Mouse (Mus musculus) heart, embryonic 13.5 days (tissue): ENCODE measurements at regions not wholly inside any gene's neighbourhood (a gene's known extent, or its start where the extent isn't known, plus 50 kb on each side); places are given as distances from the start of the nearest gene placed in this dataset.

Source experiments
- ATAC-seq: fragments of 200-750 bp; cut with Nextera tagmentation; 2 replicates; pipeline ENCODE4 v1.8.0; 2017; ENCODE audit warnings: moderate TSS enrichment; ENCODE audit not compliant: insufficient number of reproducible peaks, low FRiP score, low TSS enrichment; ENCODE audit errors: extremely low read depth
- H3K27ac ChIP-seq: fragments of 300-500 bp; sonication (generic); replicated peaks from 2 replicates; pipeline ENCODE4 v1.5.1; 2015; ENCODE audit warnings: moderate library complexity, mild to moderate bottlenecking, inconsistent platforms
- H3K27me3 ChIP-seq: fragments of 300-500 bp; sonication (generic); replicated peaks from 2 replicates; pipeline ENCODE4 v1.6.1; 2015; ENCODE audit warnings: mild to moderate bottlenecking, inconsistent platforms
- H3K36me3 ChIP-seq: fragments of 300-500 bp; sonication (generic); 2 replicates; pipeline ENCODE4 v1.6.1; 2015; ENCODE audit warnings: mild to moderate bottlenecking, inconsistent platforms
- H3K4me1 ChIP-seq: fragments of 300-500 bp; sonication (generic); 2 replicates; pipeline ENCODE4 v1.6.1; 2015; ENCODE audit warnings: inconsistent platforms
- H3K4me2 ChIP-seq: fragments of 300-500 bp; sonication (generic); 2 replicates; pipeline ENCODE4 v1.6.1; 2015; ENCODE audit warnings: inconsistent platforms, mild to moderate bottlenecking, moderate library complexity
- H3K4me3 ChIP-seq: fragments of 300-500 bp; sonication (generic); 2 replicates; pipeline ENCODE4 v1.5.1; 2015; ENCODE audit warnings: moderate library complexity, mild to moderate bottlenecking, inconsistent platforms
- H3K9ac ChIP-seq: fragments of 300-500 bp; sonication (generic); 2 replicates; pipeline ENCODE4 v1.6.1; 2015; ENCODE audit warnings: inconsistent platforms, mild to moderate bottlenecking, moderate library complexity
- H3K9me3 ChIP-seq: fragments of 300-500 bp; sonication (generic); 2 replicates; pipeline ENCODE4 v1.6.1; 2016; ENCODE audit warnings: inconsistent platforms
- WGBS: fragments of 180-500 bp; shearing (Covaris S2); methylation state at CpG from one replicate; pipeline ENCODE4 v1.1.7; 2015; ENCODE audit warnings: mixed read lengths; 5-methylcytosine and 5-hydroxymethylcytosine counted together

GRCm38 (mm10) chr1:71971943-71972342, 240.2 kb downstream of the Mreg start:
- no peaks in the 10 kb centered on the region for H3K4me1 ChIP-seq
- no peak overlapping the region for H3K4me3 ChIP-seq
- ATAC-seq: no peak
- H3K27me3 ChIP-seq: no peaks in the 10 kb centered on the region
- no peaks in the 10 kb centered on the region for H3K9me3 ChIP-seq
- no peak overlapping the region for H3K9ac ChIP-seq
- H3K27ac ChIP-seq: no peak overlapping the region
- WGBS: 80% methylated on average over 6 of the region's 6 CpGs
- no peaks in the 10 kb centered on the region for H3K36me3 ChIP-seq
- no peak overlapping the region for H3K4me2 ChIP-seq

- Histone ChIP-seq H3K27ac (no peak overlapping the region), H3K4me2 (no peak overlapping the region), H3K36me3 (no peaks in the 10 kb centered on the region), H3K4me1 (no peaks in the 10 kb centered on the region), H3K9me3 (no peaks in the 10 kb centered on the region), H3K9ac (no peak overlapping the region), H3K27me3 (no peaks in the 10 kb centered on the region), H3K4me3 (no peak overlapping the region)
- no peak for ATAC-seq
- 74% methylated on average over 2 of the region's 2 CpGs for WGBS
Measured at GRCm38 (mm10) chr1:71970771-71971170, 241.3 kb downstream of the Mreg start.

- no peak for ATAC-seq
- H3K36me3 ChIP-seq: no peaks in the 10 kb centered on the region
- no peak overlapping the region for H3K9ac ChIP-seq
- no peaks in the 10 kb centered on the region for H3K9me3 ChIP-seq
- 85% methylated on average over 6 of the region's 6 CpGs for WGBS
- no peak overlapping the region for H3K4me2 ChIP-seq
- H3K27ac ChIP-seq: no peak overlapping the region
- no peak overlapping the region for H3K4me3 ChIP-seq
- H3K4me1 ChIP-seq: no peaks in the 10 kb centered on the region
- no peaks in the 10 kb centered on the region for H3K27me3 ChIP-seq
Measured at GRCm38 (mm10) chr1:71967574-71968104, 244.5 kb downstream of the Mreg start.

- Histone ChIP-seq H3K27me3 (no peaks in the 10 kb centered on the region), H3K36me3 (no peaks in the 10 kb centered on the region), H3K9ac (no peak overlapping the region), H3K9me3 (no peaks in the 10 kb centered on the region), H3K4me3 (no peak overlapping the region), H3K4me1 (no peaks in the 10 kb centered on the region), H3K4me2 (no peak overlapping the region), H3K27ac (no peak overlapping the region)
- 81% methylated on average over 4 of the region's 4 CpGs for WGBS
- no peak for ATAC-seq
Measured at GRCm38 (mm10) chr1:71964450-71965126, 247.5 kb downstream of the Mreg start.

GRCm38 (mm10) chr1:71956940-71957339, 255.2 kb downstream of the Mreg start:
- WGBS: 59% methylated on average over 3 of the region's 3 CpGs
- Histone ChIP-seq H3K9me3 (no peaks in the 10 kb centered on the region), H3K9ac (no peak overlapping the region), H3K4me1 (peaks cover 17% of the 10 kb centered on the region), H3K36me3 (no peaks in the 10 kb centered on the region), H3K4me2 (no peak overlapping the region), H3K4me3 (no peak overlapping the region), H3K27ac (0 out of 2 replicates have a peak overlapping the region, but pooled peaks have one; percentile 5), H3K27me3 (no peaks in the 10 kb centered on the region)
- ATAC-seq: no peak

- ATAC-seq: no peak
- Histone ChIP-seq H3K4me1 (peaks cover 17% of the 10 kb centered on the region), H3K27me3 (no peaks in the 10 kb centered on the region)
Measured at GRCm38 (mm10) chr1:71955331-71955730, 256.8 kb downstream of the Mreg start.

GRCm38 (mm10) chr1:71953292-71953691, 258.8 kb downstream of the Mreg start:
- H3K4me3 ChIP-seq: no peak overlapping the region
- H3K36me3 ChIP-seq: no peaks in the 10 kb centered on the region
- H3K9me3 ChIP-seq: no peaks in the 10 kb centered on the region
- WGBS: 57% methylated on average over 6 of the region's 6 CpGs
- no peak overlapping the region for H3K4me2 ChIP-seq
- no peak overlapping the region for H3K27ac ChIP-seq
- no peak for ATAC-seq
- H3K4me1 ChIP-seq: peaks cover 17% of the 10 kb centered on the region
- no peaks in the 10 kb centered on the region for H3K27me3 ChIP-seq
- no peak overlapping the region for H3K9ac ChIP-seq

More at GRCm38 (mm10) chr1:71955331-71955730, 256.8 kb downstream of the Mreg start:
- Histone ChIP-seq H3K36me3 (no peaks in the 10 kb centered on the region), H3K4me3 (no peak overlapping the region), H3K9ac (no peak overlapping the region), H3K27ac (no peak overlapping the region), H3K4me2 (no peak overlapping the region), H3K9me3 (no peaks in the 10 kb centered on the region)

GRCm38 (mm10) chr1:71949549-71949948, 262.6 kb downstream of the Mreg start:
- Histone ChIP-seq H3K27ac (no peak overlapping the region), H3K27me3 (no peaks in the 10 kb centered on the region), H3K4me1 (peaks cover 17% of the 10 kb centered on the region), H3K36me3 (no peaks in the 10 kb centered on the region), H3K4me3 (no peak overlapping the region), H3K4me2 (no peak overlapping the region), H3K9ac (no peak overlapping the region), H3K9me3 (no peaks in the 10 kb centered on the region)
- ATAC-seq: no peak
- 77% methylated on average over 7 of the region's 7 CpGs for WGBS

GRCm38 (mm10) chr1:71948686-71949085, 263.4 kb downstream of the Mreg start:
- no peak for ATAC-seq
- Histone ChIP-seq H3K4me2 (no peak overlapping the region), H3K9me3 (no peaks in the 10 kb centered on the region), H3K36me3 (no peaks in the 10 kb centered on the region), H3K27me3 (no peaks in the 10 kb centered on the region), H3K4me3 (no peak overlapping the region), H3K4me1 (peaks cover 13% of the 10 kb centered on the region), H3K27ac (no peak overlapping the region), H3K9ac (no peak overlapping the region)
- WGBS: 89% methylated on average over 4 of the region's 4 CpGs

- no peak overlapping the region for H3K9ac ChIP-seq
- H3K27me3 ChIP-seq: no peaks in the 10 kb centered on the region
- no peaks in the 10 kb centered on the region for H3K36me3 ChIP-seq
- H3K4me3 ChIP-seq: no peak overlapping the region
- H3K27ac ChIP-seq: no peak overlapping the region
- H3K4me1 ChIP-seq: peaks cover 2% of the 10 kb centered on the region; the same call in 1 of the 2 replicates
- ATAC-seq: no peak
- H3K9me3 ChIP-seq: no peaks in the 10 kb centered on the region
- WGBS: 90% methylated on average over 2 of the region's 2 CpGs
- no peak overlapping the region for H3K4me2 ChIP-seq
Measured at GRCm38 (mm10) chr1:71947506-71947905, 264.6 kb downstream of the Mreg start.

GRCm38 (mm10) chr1:71946911-71947310, 265.2 kb downstream of the Mreg start:
- Histone ChIP-seq H3K27me3 (no peaks in the 10 kb centered on the region), H3K9me3 (no peaks in the 10 kb centered on the region), H3K4me3 (no peak overlapping the region), H3K4me1 (peaks cover under 1% of the 10 kb centered on the region; the same call in 1 of the 2 replicates), H3K4me2 (no peak overlapping the region), H3K36me3 (no peaks in the 10 kb centered on the region), H3K27ac (no peak overlapping the region), H3K9ac (no peak overlapping the region)
- WGBS: 57% methylated on average over 2 of the region's 2 CpGs
- no peak for ATAC-seq

- H3K4me3 ChIP-seq: no peak overlapping the region
- no peaks in the 10 kb centered on the region for H3K27me3 ChIP-seq
- no peaks in the 10 kb centered on the region for H3K9me3 ChIP-seq
- no peaks in the 10 kb centered on the region for H3K36me3 ChIP-seq
- no peak overlapping the region for H3K27ac ChIP-seq
- ATAC-seq: no peak
- H3K4me1 ChIP-seq: peaks cover 9% of the 10 kb centered on the region
- no peak overlapping the region for H3K4me2 ChIP-seq
- 80% methylated on average over 6 of the region's 6 CpGs for WGBS
- no peak overlapping the region for H3K9ac ChIP-seq
Measured at GRCm38 (mm10) chr1:71945070-71945469, 267.0 kb downstream of the Mreg start.
